In the genomic region with DNA sequence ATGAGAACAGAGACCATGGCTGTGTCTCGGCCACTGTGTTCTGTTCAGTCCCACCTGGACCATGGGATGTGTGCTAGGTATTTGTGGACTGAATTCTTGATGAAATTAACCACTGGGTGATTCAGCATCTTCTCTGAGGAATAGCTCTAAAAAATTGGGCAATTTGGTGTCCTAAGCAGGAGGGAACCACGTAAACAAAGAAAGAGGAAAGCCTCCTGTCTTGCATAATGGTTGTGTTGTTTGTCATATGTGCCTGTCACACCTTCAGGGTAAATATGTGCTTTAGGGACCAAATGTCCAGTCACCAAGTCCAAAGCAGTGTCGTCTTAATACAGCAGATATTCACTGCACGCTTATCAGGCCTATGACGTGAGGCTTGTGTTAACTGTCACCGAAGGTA, we compare ENCODE assay signal across 29 mouse cellular contexts. TPM values are rescaled to one million over a fixed set of nuclear protein-coding genes. Genes with fewer than 3 reads are reported as not detected.
A peak's percentile ranks its signal among the peaks of the same experiment; 100 is the strongest.
DNase-seq lines count a peak whose midpoint lies in the region; ATAC-seq and TF ChIP-seq lines count a peak whose summit lies in the region.
"Had no signal": no experiment of that assay in that cellular context is flagged by ENCODE, and none has a peak within 500 bp of the region (broad histone marks: within the 10 kb centered on the region; RNA-seq: fewer than 3 reads in every experiment).

No protein-coding gene starts in this region.

- no peak for TF ChIP-seq POLR2A in liver, adult 2 months (IDR thresholded peaks at IDR 0.05; ENCODE audit: extremely low read depth, insufficient read depth, low read length)
- TF ChIP-seq POLR2A in bone marrow, adult 2 months (IDR thresholded peaks at IDR 0.05; ENCODE audit: borderline replicate concordance, control insufficient read depth, low read depth, low read length), result no peak

- H3K27ac ChIP-seq in liver, adult 2 months (replicated peaks; ENCODE audit: insufficient read depth, low read depth, low read length), result peak overlapping the region; percentile 48
- peak overlapping the region; percentile 49; the same call in 1 of the 2 replicates for H3K27ac ChIP-seq in bone marrow, adult 2 months (ENCODE audit: control insufficient read depth, insufficient read depth, low read depth, low read length, poor library complexity)
- H3K27ac ChIP-seq: embryonic facial prominence, embryonic 12.5 days; embryonic facial prominence, embryonic 15.5 days; heart, embryonic 15.5 days; hindbrain, embryonic 10.5 days; hindbrain, embryonic 13.5 days; hindbrain, postnatal 0 days had no signal

- peak; percentile 46 for ATAC-seq in megakaryocyte progenitor cell, adult 5-6 weeks (replicated peaks; ENCODE audit: poor library complexity)
- ATAC-seq: activated CD4-positive, CD25-positive, alpha-beta regulatory T cell, adult 4 months; forebrain, embryonic 14.5 days; forebrain, postnatal 0 days; hindbrain, postnatal 0 days had no signal

- 0 out of 2 replicates have a peak, but pooled peaks cover 3% of the 10 kb centered on the region for H3K79me2 ChIP-seq in liver, adult 2 months (ENCODE audit: control insufficient read depth, insufficient read depth, low read length)

- peaks cover under 1% of the 10 kb centered on the region; the same call in 1 of the 2 replicates for H3K36me3 ChIP-seq in liver, adult 2 months (ENCODE audit: control insufficient read depth, insufficient read depth, low read length)
- H3K36me3 ChIP-seq: embryonic facial prominence, embryonic 12.5 days; embryonic facial prominence, embryonic 15.5 days; heart, embryonic 12.5 days; heart, embryonic 15.5 days; hindbrain, embryonic 10.5 days; hindbrain, embryonic 13.5 days had no signal

- WGBS in liver, adult 2 months, result 35% methylated on average over 6 of the region's 6 CpGs
- 60% methylated on average over 6 of the region's 6 CpGs for WGBS in bone marrow, adult 2 months

- H3K4me1 ChIP-seq in liver, adult 2 months (ENCODE audit: control insufficient read depth, insufficient read depth, low read length), result peaks cover 6% of the 10 kb centered on the region; the same call in 1 of the 2 replicates
- H3K4me1 ChIP-seq in bone marrow, adult 2 months (ENCODE audit: control insufficient read depth, insufficient read depth, low read length), result peaks cover 7% of the 10 kb centered on the region
- H3K4me1 ChIP-seq: embryonic facial prominence, embryonic 12.5 days; embryonic facial prominence, embryonic 15.5 days; heart, embryonic 12.5 days; heart, embryonic 15.5 days; hindbrain, embryonic 13.5 days had no signal

- peak; percentile 72 for DNase-seq in liver, adult 2 months (ENCODE audit: extremely low read depth, low read depth, low spot score)
- DNase-seq in liver, result no peak
- DNase-seq in urinary bladder, postnatal 25 days (ENCODE audit: low spot score), result no peak
- DNase-seq in ovary, postnatal 36 days (ENCODE audit: low spot score), result no peak
- DNase-seq: adrenal gland, adult 8-10 months; adrenal gland, postnatal 36 days; cerebellum, adult 11 months; cerebellum, adult 2 months; cerebellum, adult 9-11 months; cerebellum, postnatal 25 days; forebrain, postnatal 0 days; gastrocnemius, adult 2 months; gastrocnemius, postnatal 14 days; heart, adult 18-20 months; heart, postnatal 10 days; heart, postnatal 36 days had no signal

- TF ChIP-seq CTCF in liver, adult 2 months (IDR thresholded peaks at IDR 0.05; ENCODE audit: low read depth, low read length), result no peak
- no peak for TF ChIP-seq CTCF in bone marrow, adult 2 months (IDR thresholded peaks at IDR 0.05; ENCODE audit: control insufficient read depth, insufficient read depth, low read length)

- 0 out of 2 replicates have a peak overlapping the region, but pooled peaks have one; percentile 22 for H3K9ac ChIP-seq in liver, adult 2 months (ENCODE audit: low read depth, low read length)
- H3K9ac ChIP-seq: embryonic facial prominence, embryonic 12.5 days; embryonic facial prominence, embryonic 15.5 days; forebrain, postnatal 0 days; heart, embryonic 12.5 days; heart, embryonic 15.5 days; hindbrain, embryonic 13.5 days had no signal

- H3K27me3 ChIP-seq in liver, adult 2 months (ENCODE audit: control insufficient read depth, insufficient read depth, low read length), result no peaks in the 10 kb centered on the region
- H3K27me3 ChIP-seq: embryonic facial prominence, embryonic 12.5 days; embryonic facial prominence, embryonic 15.5 days had no signal

- H3K4me3 ChIP-seq in liver, adult 2 months (ENCODE audit: insufficient read depth, low read depth, low read length), result no peak overlapping the region
- no peak overlapping the region for H3K4me3 ChIP-seq in bone marrow, adult 2 months (replicated peaks; ENCODE audit: control insufficient read depth, low read depth, low read length)
- H3K4me3 ChIP-seq: embryonic facial prominence, embryonic 12.5 days; embryonic facial prominence, embryonic 15.5 days; gastrocnemius, adult 2 months; heart, embryonic 12.5 days; heart, embryonic 15.5 days; hindbrain, embryonic 10.5 days; hindbrain, embryonic 13.5 days had no signal

RNA-seq across cellular contexts. Expression of a gene that starts 9.4 kb away (rescaled TPM):
- 6.8 and 8.5 TPM in 2 replicates for total RNA-seq in liver, adult 2 months (2014; rRNA removed)
- polyA plus RNA-seq in liver, adult 2 months (2012; rRNA removed), result 3.0 and 3.4 TPM in 2 replicates
- 3.2 and 3.8 TPM in 2 replicates for polyA plus RNA-seq in bone marrow, adult 2 months (2011; ENCODE audit: insufficient read depth, insufficient read length, low replicate concordance, missing spikeins)
- total RNA-seq in megakaryocyte progenitor cell, adult 5-6 weeks (2015), result 0.20 and 0.35 TPM in 2 replicates
- 0.58 and 2.1 TPM in 2 replicates for total RNA-seq in megakaryocyte progenitor cell, adult 5-6 weeks (2017)

RNA-seq across cellular contexts. Expression of a gene that starts 14.6 kb away (rescaled TPM):
- 1.3 and 1.8 TPM in 2 replicates for total RNA-seq in liver, adult 2 months (2014; rRNA removed)
- 0.05 and 0.11 TPM in 2 replicates for polyA plus RNA-seq in liver, adult 2 months (2012; rRNA removed)
- 7.6 and 25.9 TPM in 2 replicates for polyA plus RNA-seq in bone marrow, adult 2 months (2011; ENCODE audit: insufficient read depth, insufficient read length, low replicate concordance, missing spikeins)
- 0.89 and 2.0 TPM in 2 replicates for total RNA-seq in megakaryocyte progenitor cell, adult 5-6 weeks (2015)
- 3.4 and 4.6 TPM in 2 replicates for total RNA-seq in megakaryocyte progenitor cell, adult 5-6 weeks (2017)
- total RNA-seq: forebrain, postnatal 0 days; hindbrain, postnatal 0 days had no signal
- polyA plus RNA-seq: forebrain, embryonic 11.5 days had no signal

RNA-seq across cellular contexts. Expression of a gene that starts 24.8 kb away (rescaled TPM):
- 24.2 and 29.9 TPM in 2 replicates for total RNA-seq in liver, adult 2 months (2014; rRNA removed)
- 20.5 and 34.0 TPM in 2 replicates for polyA plus RNA-seq in liver, adult 2 months (2012; rRNA removed)
- 2.2 TPM in 1 of 2 replicates, not detected in the other for polyA plus RNA-seq in bone marrow, adult 2 months (2011; ENCODE audit: insufficient read depth, insufficient read length, low replicate concordance, missing spikeins)
- not detected in 2 replicates for total RNA-seq in megakaryocyte progenitor cell, adult 5-6 weeks (2015)
- total RNA-seq in megakaryocyte progenitor cell, adult 5-6 weeks (2017), result not detected in 2 replicates
- total RNA-seq: common myeloid progenitor, adult 5-6 weeks had no signal
- polyA plus RNA-seq: activated CD4-positive, CD25-positive, alpha-beta regulatory T cell, adult 4 months had no signal

RNA-seq across cellular contexts. Expression of a gene that starts 53.2 kb away (rescaled TPM):
- not detected in 2 replicates for total RNA-seq in liver, adult 2 months (2014; rRNA removed)
- not detected in 2 replicates for polyA plus RNA-seq in liver, adult 2 months (2012; rRNA removed)
- 0.37 and 0.41 TPM in 2 replicates for polyA plus RNA-seq in bone marrow, adult 2 months (2011; ENCODE audit: insufficient read depth, insufficient read length, low replicate concordance, missing spikeins)
- not detected in 2 replicates for total RNA-seq in megakaryocyte progenitor cell, adult 5-6 weeks (2015)
- not detected in 2 replicates for total RNA-seq in megakaryocyte progenitor cell, adult 5-6 weeks (2017)
- total RNA-seq: common myeloid progenitor, adult 5-6 weeks had no signal

RNA-seq across cellular contexts. Expression of a gene that starts 55.0 kb away (rescaled TPM):
- 0.09 and 0.60 TPM in 2 replicates for total RNA-seq in liver, adult 2 months (2014; rRNA removed)
- 0.68 and 0.82 TPM in 2 replicates for polyA plus RNA-seq in liver, adult 2 months (2012; rRNA removed)
- polyA plus RNA-seq in bone marrow, adult 2 months (2011; ENCODE audit: insufficient read depth, insufficient read length, low replicate concordance, missing spikeins), result 1.8 and 4.8 TPM in 2 replicates
- total RNA-seq in megakaryocyte progenitor cell, adult 5-6 weeks (2015), result not detected in 2 replicates
- total RNA-seq in megakaryocyte progenitor cell, adult 5-6 weeks (2017), result not detected in 2 replicates
- total RNA-seq: common myeloid progenitor, adult 5-6 weeks; forebrain, postnatal 0 days; gastrocnemius, adult 2 months; gastrocnemius, postnatal 14 days; hindbrain, postnatal 0 days had no signal
- polyA plus RNA-seq: embryonic facial prominence, embryonic 12.5 days; forebrain, embryonic 11.5 days; forebrain, embryonic 14.5 days; forebrain, postnatal 0 days; heart, embryonic 12.5 days; hindbrain, embryonic 10.5 days; hindbrain, embryonic 13.5 days had no signal

Comparison
In these comparisons a context has a peak if more than half of its experiments do, and no peak if none do; other contexts are left out.
1. RNA of a gene that starts 24.8 kb away (total RNA-seq): 24.2 to 29.9 TPM in liver, adult 2 months; not detected in megakaryocyte progenitor cell, adult 5-6 weeks; every median in the first group is over 10 times any median in the second.